Comparison of ENCODE assay signal across 19 mouse cellular contexts in genomic region chr8:70843941-70844340, GRCm38 (mm10). TPM values are rescaled to one million over a fixed set of nuclear protein-coding genes. Genes with fewer than 3 reads are reported as not detected.
DNase-seq lines count a peak whose midpoint lies in the region; ATAC-seq and TF ChIP-seq lines count a peak whose summit lies in the region.
"Had no signal": no experiment of that assay in that cellular context is flagged by ENCODE, and none has a peak within 500 bp of the region (broad histone marks: within the 10 kb centered on the region; RNA-seq: fewer than 3 reads in every experiment).

No protein-coding gene starts in this region.

- no peak overlapping the region for H3K4me3 ChIP-seq in forebrain, embryonic 10.5 days
- no peak overlapping the region for H3K4me3 ChIP-seq in forebrain, embryonic 16.5 days (replicated peaks; ENCODE audit: low read length)
- H3K4me3 ChIP-seq in liver, embryonic 11.5 days (ENCODE audit: low read depth, low read length) = 0 out of 2 replicates have a peak overlapping the region, but pooled peaks have one; percentile 13
- H3K4me3 ChIP-seq in G1E (ENCODE audit: low read depth, low read length) = peak overlapping the region; percentile 31; the same call in 1 of the 2 replicates
- no peak overlapping the region for H3K4me3 ChIP-seq in liver, embryonic 12.5 days
- H3K4me3 ChIP-seq: hindbrain, embryonic 13.5 days; layer of hippocampus, adult 2 months; lung, embryonic 15.5 days; midbrain, embryonic 13.5 days had no signal

- peaks cover 38% of the 10 kb centered on the region for H3K27me3 ChIP-seq in forebrain, embryonic 10.5 days (ENCODE audit: poor library complexity, severe bottlenecking)
- no peaks in the 10 kb centered on the region for H3K27me3 ChIP-seq in forebrain, embryonic 16.5 days (replicated peaks; ENCODE audit: control insufficient read depth, insufficient read depth, low read length)
- H3K27me3 ChIP-seq in liver, embryonic 11.5 days (replicated peaks; ENCODE audit: control insufficient read depth, insufficient read depth, low read length) = peaks cover 9% of the 10 kb centered on the region
- H3K27me3 ChIP-seq in G1E (ENCODE audit: insufficient read depth, low read length) = peaks cover 33% of the 10 kb centered on the region
- H3K27me3 ChIP-seq in liver, embryonic 12.5 days (replicated peaks) = peaks cover 27% of the 10 kb centered on the region
- H3K27me3 ChIP-seq: midbrain, embryonic 13.5 days had no signal

- peak overlapping the region; percentile 70 for H3K27ac ChIP-seq in forebrain, embryonic 10.5 days
- no peak overlapping the region for H3K27ac ChIP-seq in forebrain, embryonic 16.5 days (ENCODE audit: low read length)
- H3K27ac ChIP-seq in liver, embryonic 11.5 days (ENCODE audit: low read depth, low read length) = peak overlapping the region; percentile 97
- H3K27ac ChIP-seq in liver, embryonic 12.5 days = peak overlapping the region; percentile 99
- H3K27ac ChIP-seq: hindbrain, embryonic 13.5 days; kidney, postnatal 0 days; layer of hippocampus, adult 2 months; lung, embryonic 15.5 days; macrophage had no signal

- no peak overlapping the region for H3K4me2 ChIP-seq in forebrain, embryonic 16.5 days (ENCODE audit: low read length)
- H3K4me2 ChIP-seq in liver, embryonic 11.5 days = peak overlapping the region; percentile 61
- H3K4me2 ChIP-seq in liver, embryonic 12.5 days = peak overlapping the region; percentile 81
- H3K4me2 ChIP-seq: hindbrain, embryonic 13.5 days; lung, embryonic 15.5 days; midbrain, embryonic 13.5 days had no signal

- H3K9ac ChIP-seq in forebrain, embryonic 16.5 days (replicated peaks; ENCODE audit: low read depth, low read length) = no peak overlapping the region
- peak overlapping the region; percentile 51 for H3K9ac ChIP-seq in liver, embryonic 11.5 days (ENCODE audit: low read depth, low read length)
- H3K9ac ChIP-seq in liver, embryonic 12.5 days = peak overlapping the region; percentile 83
- H3K9ac ChIP-seq: hindbrain, embryonic 13.5 days; lung, embryonic 15.5 days; midbrain, embryonic 13.5 days had no signal

- H3K36me3 ChIP-seq in forebrain, embryonic 10.5 days (replicated peaks) = no peaks in the 10 kb centered on the region
- H3K36me3 ChIP-seq in forebrain, embryonic 16.5 days (ENCODE audit: control insufficient read depth, insufficient read depth) = no peaks in the 10 kb centered on the region
- no peaks in the 10 kb centered on the region for H3K36me3 ChIP-seq in liver, embryonic 11.5 days (ENCODE audit: control insufficient read depth, insufficient read depth, low read length)
- no peaks in the 10 kb centered on the region for H3K36me3 ChIP-seq in G1E (replicated peaks)
- no peaks in the 10 kb centered on the region for H3K36me3 ChIP-seq in liver, embryonic 12.5 days
- H3K36me3 ChIP-seq: lung, embryonic 15.5 days had no signal

- no peaks in the 10 kb centered on the region for H3K9me3 ChIP-seq in forebrain, embryonic 10.5 days
- no peaks in the 10 kb centered on the region for H3K9me3 ChIP-seq in forebrain, embryonic 16.5 days (ENCODE audit: control insufficient read depth, low read length)
- no peaks in the 10 kb centered on the region for H3K9me3 ChIP-seq in liver, embryonic 11.5 days (ENCODE audit: control insufficient read depth, low read length)
- H3K9me3 ChIP-seq in G1E (replicated peaks) = no peaks in the 10 kb centered on the region
- H3K9me3 ChIP-seq in liver, embryonic 12.5 days (replicated peaks) = no peaks in the 10 kb centered on the region
- H3K9me3 ChIP-seq: hindbrain, embryonic 13.5 days; lung, embryonic 15.5 days; midbrain, embryonic 13.5 days had no signal

- WGBS in forebrain, embryonic 10.5 days = 88% methylated on average over 8 of the region's 8 CpGs
- 88% methylated on average over 8 of the region's 8 CpGs for WGBS in forebrain, embryonic 16.5 days
- WGBS in liver, embryonic 11.5 days = 72% methylated on average over 8 of the region's 8 CpGs
- WGBS in liver, embryonic 12.5 days (ENCODE audit: insufficient replicate concordance) = 66% methylated on average over 8 of the region's 8 CpGs

- peaks cover 52% of the 10 kb centered on the region for H3K4me1 ChIP-seq in forebrain, embryonic 10.5 days
- peaks cover 5% of the 10 kb centered on the region for H3K4me1 ChIP-seq in forebrain, embryonic 16.5 days (replicated peaks; ENCODE audit: control insufficient read depth, insufficient read depth, low read length)
- peaks cover 31% of the 10 kb centered on the region for H3K4me1 ChIP-seq in liver, embryonic 11.5 days (replicated peaks; ENCODE audit: control insufficient read depth, insufficient read depth, low read length)
- H3K4me1 ChIP-seq in G1E (ENCODE audit: insufficient read depth, low read depth, low read length) = peaks cover 60% of the 10 kb centered on the region
- H3K4me1 ChIP-seq in liver, embryonic 12.5 days = peaks cover 70% of the 10 kb centered on the region

- no peak for ATAC-seq in forebrain, embryonic 16.5 days
- no peak for ATAC-seq in liver, embryonic 11.5 days (replicated peaks; ENCODE audit: low FRiP score)
- no peak for ATAC-seq in G1E (ENCODE audit: extremely low read depth, insufficient number of reproducible peaks, low FRiP score, poor library complexity, severe bottlenecking)
- no peak for ATAC-seq in liver, embryonic 12.5 days
- ATAC-seq in monocyte, adult 5-6 weeks (replicated peaks; ENCODE audit: insufficient number of reproducible peaks, low FRiP score, low TSS enrichment, poor library complexity, severe bottlenecking) = no peak
- ATAC-seq: intestine, postnatal 0 days had no signal

- no peak for TF ChIP-seq CTCF in G1E (IDR thresholded peaks at IDR 0.05; ENCODE audit: low read depth, low read length)

- no peak for DNase-seq in forebrain, embryonic 10.5 days (ENCODE audit: extremely low spot score, low spot score)
- no peak for DNase-seq in liver, embryonic 11.5 days (ENCODE audit: low spot score)
- DNase-seq in liver (no peak), G1E (ENCODE audit: low spot score) (no peak)
- no peak for DNase-seq in embryo, embryonic 9.5 days (ENCODE audit: extremely low spot score)

RNA-seq across cellular contexts. Expression of gene Arrdc2, which starts 4.4 kb away (rescaled TPM):
- 4.8 and 5.7 TPM in 2 replicates for polyA plus RNA-seq in forebrain, embryonic 10.5 days (2016; fragmentation: Nextera tagmentation; extraction: Ambion mirVana)
- 7.4 and 8.3 TPM in 2 replicates for polyA plus RNA-seq in forebrain, embryonic 16.5 days (2015; fragmentation: Nextera tagmentation; extraction: Ambion mirVana)
- 13.4 and 14.5 TPM in 2 replicates for polyA plus RNA-seq in liver, embryonic 11.5 days (2014; fragmentation: Nextera tagmentation; extraction: Ambion mirVana)
- total RNA-seq in G1E (2014; fragmentation: Nextera tagmentation) (7.4 and 19.6 TPM in 2 replicates), G1E (2017) (12.3 and 15.0 TPM in 2 replicates)
- 78.9 and 92.7 TPM in 2 replicates for polyA plus RNA-seq in G1E (2012)
- polyA plus RNA-seq in liver, embryonic 12.5 days (2016; fragmentation: Nextera tagmentation; extraction: Ambion mirVana) = 16.1 and 17.8 TPM in 2 replicates
- 24.6 to 27.9 TPM (median 26.7 TPM) in 3 replicates for total RNA-seq in monocyte, adult 5-6 weeks (2017)

RNA-seq across cellular contexts. Expression of gene Kcnn1, which starts 19.1 kb away (rescaled TPM):
- polyA plus RNA-seq in forebrain, embryonic 10.5 days (2016; fragmentation: Nextera tagmentation; extraction: Ambion mirVana) = 4.7 and 5.9 TPM in 2 replicates
- polyA plus RNA-seq in forebrain, embryonic 16.5 days (2015; fragmentation: Nextera tagmentation; extraction: Ambion mirVana) = 11.2 and 13.4 TPM in 2 replicates
- polyA plus RNA-seq in liver, embryonic 11.5 days (2014; fragmentation: Nextera tagmentation; extraction: Ambion mirVana) = 0.47 and 0.73 TPM in 2 replicates
- total RNA-seq in G1E (2014; fragmentation: Nextera tagmentation) (not detected in 2 replicates), G1E (2017) (0.12 and 0.22 TPM in 2 replicates)
- 0.02 and 0.03 TPM in 2 replicates for polyA plus RNA-seq in G1E (2012)
- 0.55 and 0.72 TPM in 2 replicates for polyA plus RNA-seq in liver, embryonic 12.5 days (2016; fragmentation: Nextera tagmentation; extraction: Ambion mirVana)
- total RNA-seq in monocyte, adult 5-6 weeks (2017) = not detected in 3 replicates
- total RNA-seq: neutrophil, adult 5-6 weeks had no signal

RNA-seq across cellular contexts. Expression of gene Ccdc124, which starts 29.8 kb away (rescaled TPM):
- polyA plus RNA-seq in forebrain, embryonic 10.5 days (2016; fragmentation: Nextera tagmentation; extraction: Ambion mirVana) = 184 and 186 TPM in 2 replicates
- polyA plus RNA-seq in forebrain, embryonic 16.5 days (2015; fragmentation: Nextera tagmentation; extraction: Ambion mirVana) = 152 and 167 TPM in 2 replicates
- polyA plus RNA-seq in liver, embryonic 11.5 days (2014; fragmentation: Nextera tagmentation; extraction: Ambion mirVana) = 110 and 112 TPM in 2 replicates
- total RNA-seq in G1E (2014; fragmentation: Nextera tagmentation) (17.0 and 18.9 TPM in 2 replicates), G1E (2017) (16.1 and 16.7 TPM in 2 replicates)
- polyA plus RNA-seq in G1E (2012) = 171 and 172 TPM in 2 replicates
- polyA plus RNA-seq in liver, embryonic 12.5 days (2016; fragmentation: Nextera tagmentation; extraction: Ambion mirVana) = 78.8 and 81.1 TPM in 2 replicates
- total RNA-seq in monocyte, adult 5-6 weeks (2017) = 32.1 to 34.0 TPM (median 32.6 TPM) in 3 replicates

RNA-seq across cellular contexts. Expression of gene Il12rb1, which starts 35.7 kb away (rescaled TPM):
- polyA plus RNA-seq in forebrain, embryonic 10.5 days (2016; fragmentation: Nextera tagmentation; extraction: Ambion mirVana) = 0.12 TPM in 1 of 2 replicates, not detected in the other
- 0.08 and 0.09 TPM in 2 replicates for polyA plus RNA-seq in forebrain, embryonic 16.5 days (2015; fragmentation: Nextera tagmentation; extraction: Ambion mirVana)
- polyA plus RNA-seq in liver, embryonic 11.5 days (2014; fragmentation: Nextera tagmentation; extraction: Ambion mirVana) = 0.10 and 0.25 TPM in 2 replicates
- 1.9 and 2.7 TPM in 2 replicates for total RNA-seq in G1E (2014; fragmentation: Nextera tagmentation)
- total RNA-seq in G1E (2017) = 2.3 and 3.1 TPM in 2 replicates
- 4.6 and 5.6 TPM in 2 replicates for polyA plus RNA-seq in G1E (2012)
- 0.18 and 0.22 TPM in 2 replicates for polyA plus RNA-seq in liver, embryonic 12.5 days (2016; fragmentation: Nextera tagmentation; extraction: Ambion mirVana)
- total RNA-seq in monocyte, adult 5-6 weeks (2017) = 2.7 to 11.0 TPM (median 7.9 TPM) in 3 replicates
- total RNA-seq: gastrocnemius, postnatal 4 days had no signal
- polyA plus RNA-seq: heart, embryonic 14.5 days; limb, embryonic 11.5 days; midbrain, embryonic 13.5 days had no signal

RNA-seq across cellular contexts. Expression of gene Mast3, which starts 39.1 kb away (rescaled TPM):
- 12.0 and 14.9 TPM in 2 replicates for polyA plus RNA-seq in forebrain, embryonic 10.5 days (2016; fragmentation: Nextera tagmentation; extraction: Ambion mirVana)
- 22.5 and 30.8 TPM in 2 replicates for polyA plus RNA-seq in forebrain, embryonic 16.5 days (2015; fragmentation: Nextera tagmentation; extraction: Ambion mirVana)
- 18.2 and 19.3 TPM in 2 replicates for polyA plus RNA-seq in liver, embryonic 11.5 days (2014; fragmentation: Nextera tagmentation; extraction: Ambion mirVana)
- 79.8 and 104 TPM in 2 replicates for total RNA-seq in G1E (2014; fragmentation: Nextera tagmentation)
- 15.7 and 18.9 TPM in 2 replicates for total RNA-seq in G1E (2017)
- polyA plus RNA-seq in G1E (2012) = 323 and 357 TPM in 2 replicates
- polyA plus RNA-seq in liver, embryonic 12.5 days (2016; fragmentation: Nextera tagmentation; extraction: Ambion mirVana) = 9.8 and 10.4 TPM in 2 replicates
- total RNA-seq in monocyte, adult 5-6 weeks (2017) = 9.6 to 28.2 TPM (median 11.6 TPM) in 3 replicates

Comparison
In these comparisons a context has a peak if more than half of its experiments do, and no peak if none do; other contexts are left out.
1. H3K4me3 ChIP-seq: peak in liver, embryonic 11.5 days (single experiment) and G1E (single experiment); none in forebrain, embryonic 10.5 days (single experiment), forebrain, embryonic 16.5 days (single experiment) and liver, embryonic 12.5 days (single experiment).